Mouse (Mus musculus): ENCODE data around the gene Cdkl5. TPM values are rescaled to one million over a fixed set of nuclear protein-coding genes. Genes with fewer than 3 reads are reported as not detected.

Cdkl5 gene
- polyA plus RNA-seq, 1 experiment from 2014 or later: 2.9 TPM

DNA sequence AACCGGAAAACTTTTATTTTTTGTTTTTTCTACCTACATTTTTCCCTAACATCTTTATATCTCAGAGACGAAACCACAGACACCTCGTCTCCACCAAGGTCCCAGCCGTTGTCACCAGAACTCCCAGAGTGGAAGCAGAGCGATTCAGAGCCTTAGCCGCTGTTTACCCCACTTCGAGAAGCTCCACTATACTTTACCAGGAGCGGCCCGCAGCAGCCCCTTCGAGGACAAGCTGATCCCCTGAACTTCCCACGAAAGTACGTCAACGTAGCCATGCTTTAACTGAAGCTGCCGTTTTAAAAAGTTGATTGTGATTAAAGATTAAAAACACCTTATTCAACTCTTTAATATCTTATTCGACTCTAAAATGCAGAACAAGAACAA lies 228.3 kb downstream of the Cdkl5 start:
- no peaks in the 10 kb centered on the region for H3K9me3 ChIP-seq (replicated peaks)
- no peaks in the 10 kb centered on the region for H3K36me3 ChIP-seq
- DNase-seq (ENCODE audit: low spot score): no peak
- WGBS: 35% methylated on average over 15 of the region's 15 CpGs
- peak overlapping the region; percentile 54 for H3K4me3 ChIP-seq
- peaks cover 91% of the 10 kb centered on the region for H3K27me3 ChIP-seq (ENCODE audit: low read depth, poor library complexity, severe bottlenecking)
- H3K4me1 ChIP-seq: peaks cover 3% of the 10 kb centered on the region; the same call in 1 of the 2 replicates
- peak overlapping the region; percentile 64; the same call in 1 of the 2 replicates for H3K27ac ChIP-seq (replicated peaks)

DNA sequence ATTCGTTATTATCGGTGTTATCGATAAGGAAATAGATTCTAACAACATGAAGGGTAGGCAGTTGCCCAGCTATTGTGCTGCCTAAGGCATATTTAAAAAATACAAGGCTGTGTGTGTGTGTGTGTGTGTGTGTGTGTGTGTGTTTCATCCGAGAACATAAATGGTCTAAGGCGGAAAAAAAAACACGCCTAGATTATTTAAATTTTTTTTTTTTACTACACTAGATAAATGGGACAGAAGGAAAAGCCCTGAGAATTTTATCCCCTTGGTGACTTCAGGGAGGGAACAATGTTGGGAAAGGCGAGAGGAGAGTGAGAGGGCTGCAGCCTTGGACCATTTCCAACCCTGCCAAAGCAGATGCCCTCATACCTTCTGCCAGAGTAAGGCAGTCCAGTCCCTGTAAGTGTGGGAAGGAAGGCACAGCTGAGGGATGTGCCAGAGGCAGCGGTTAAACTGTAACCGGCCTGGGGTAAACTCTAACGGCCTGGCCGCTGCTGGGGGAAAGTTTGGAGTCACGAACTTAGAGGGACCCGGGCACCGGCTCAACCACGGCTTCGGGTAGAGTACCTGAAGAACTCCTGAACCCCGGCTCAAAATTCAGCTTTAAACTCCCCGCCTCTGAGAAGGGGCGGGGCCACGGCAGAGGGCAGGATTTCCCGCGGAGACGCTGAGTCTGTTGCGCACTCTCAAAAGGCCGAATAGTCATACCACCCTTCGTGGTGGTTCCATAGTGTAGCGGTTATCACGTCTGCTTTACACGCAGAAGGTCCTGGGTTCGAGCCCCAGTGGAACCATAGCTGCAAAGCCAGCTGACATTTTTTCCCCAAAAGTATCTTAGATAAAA lies 228.9 kb downstream of the Cdkl5 start:
- no peak overlapping the region for H3K27ac ChIP-seq (replicated peaks)
- peak overlapping the region; percentile 54 for H3K4me3 ChIP-seq
- peaks cover 91% of the 10 kb centered on the region for H3K27me3 ChIP-seq (ENCODE audit: low read depth, poor library complexity, severe bottlenecking)
- peaks cover 3% of the 10 kb centered on the region; the same call in 1 of the 2 replicates for H3K4me1 ChIP-seq
- H3K9me3 ChIP-seq (replicated peaks): no peaks in the 10 kb centered on the region
- H3K36me3 ChIP-seq: no peaks in the 10 kb centered on the region
- WGBS: 34% methylated on average over 30 of the region's 30 CpGs
- peak; percentile 80 for DNase-seq (ENCODE audit: low spot score)

GRCm38 (mm10) chrX:160750808-160751207 lies 243.7 kb downstream of the Cdkl5 start:
- WGBS: 96% methylated on average over 8 of the region's 8 CpGs
- DNase-seq (ENCODE audit: low spot score): no peak
- H3K27me3 ChIP-seq (ENCODE audit: low read depth, poor library complexity, severe bottlenecking): peaks cover 77% of the 10 kb centered on the region
- H3K27ac ChIP-seq (replicated peaks): no peak overlapping the region
- H3K9me3 ChIP-seq (replicated peaks): no peaks in the 10 kb centered on the region
- H3K4me1 ChIP-seq: no peaks in the 10 kb centered on the region
- H3K36me3 ChIP-seq: no peaks in the 10 kb centered on the region
- H3K4me3 ChIP-seq: no peak overlapping the region

DNA sequence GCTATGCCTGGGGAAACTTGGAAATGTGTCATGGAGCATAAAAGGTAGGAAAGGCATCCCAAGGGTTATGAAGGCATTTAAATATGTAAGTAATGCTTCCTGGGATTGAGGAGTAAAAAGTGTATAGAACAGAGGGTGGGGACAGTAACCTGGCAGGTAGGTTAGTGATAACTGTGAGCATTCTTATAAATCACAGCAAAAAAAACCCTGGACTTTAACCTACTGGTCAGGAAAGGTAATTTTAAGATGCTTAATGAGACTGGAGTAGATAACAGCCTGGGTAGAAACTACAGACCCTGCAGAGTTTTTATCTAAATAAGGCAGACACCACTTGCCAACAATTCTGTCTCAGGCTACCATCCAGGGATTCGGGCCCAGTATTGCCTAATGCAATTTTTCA lies 245.9 kb downstream of the Cdkl5 start:
- WGBS: 81% methylated on average over 1 of the region's 1 CpGs
- Histone ChIP-seq H3K27me3 (ENCODE audit: low read depth, poor library complexity, severe bottlenecking) (peaks cover 74% of the 10 kb centered on the region), H3K4me1 (no peaks in the 10 kb centered on the region), H3K4me3 (no peak overlapping the region), H3K9me3 (replicated peaks) (no peaks in the 10 kb centered on the region), H3K36me3 (no peaks in the 10 kb centered on the region), H3K27ac (replicated peaks) (no peak overlapping the region)
- no peak for DNase-seq (ENCODE audit: low spot score)

- WGBS: 96% methylated on average over 1 of the region's 1 CpGs
- H3K27me3 ChIP-seq (ENCODE audit: low read depth, poor library complexity, severe bottlenecking): peaks cover 67% of the 10 kb centered on the region
- H3K36me3 ChIP-seq: no peaks in the 10 kb centered on the region
- no peak overlapping the region for H3K27ac ChIP-seq (replicated peaks)
- no peak for DNase-seq (ENCODE audit: low spot score)
- H3K4me1 ChIP-seq: no peaks in the 10 kb centered on the region
- no peaks in the 10 kb centered on the region; the same call in 1 of the 2 replicates for H3K9me3 ChIP-seq (replicated peaks)
- no peak overlapping the region for H3K4me3 ChIP-seq
These were observed 249.1 kb downstream of the Cdkl5 start for GRCm38 (mm10) chrX:160745399-160745798.

- Histone ChIP-seq H3K27me3 (ENCODE audit: low read depth, poor library complexity, severe bottlenecking) (peaks cover 80% of the 10 kb centered on the region), H3K4me3 (no peak within 1 kb of the TSS), H3K27ac (replicated peaks) (no peak within 1 kb of the TSS), H3K36me3 (no peaks in the 10 kb centered on the region), H3K9me3 (replicated peaks) (no peaks in the 10 kb centered on the region), H3K4me1 (no peaks in the 10 kb centered on the region)
- DNase-seq (ENCODE audit: low spot score): no peak
- 76% methylated on average over 5 of the region's 5 CpGs for WGBS
These were observed 258.9 kb downstream of the Cdkl5 start, which contains the start of gene Ppef1 for GRCm38 (mm10) chrX:160735650-160736049. Gene Ppef1 (minus strand): TSS chrX:160735765.

Other genes starting within 250 kb of the Cdkl5 start
- 0.05 and 0.06 TPM in 2 replicates for gene Rs1, start 226.7 kb downstream of the Cdkl5 start, polyA plus RNA-seq (2016; fragmentation: Nextera tagmentation; extraction: Ambion mirVana)
- 0.09 and 0.41 TPM in 2 replicates for gene Gja6, start 87.7 kb downstream of the Cdkl5 start, polyA plus RNA-seq (2016; fragmentation: Nextera tagmentation; extraction: Ambion mirVana)
- 2.2 and 2.9 TPM in 2 replicates for gene Scml2, start 122.5 kb upstream of the Cdkl5 start, polyA plus RNA-seq (2016; fragmentation: Nextera tagmentation; extraction: Ambion mirVana)

Measured in midbrain, embryonic 10.5 days (tissue).